Mouse (Mus musculus) hindbrain, embryonic 13.5 days (tissue): ENCODE data around the gene Brinp2. TPM values are rescaled to one million over a fixed set of nuclear protein-coding genes. Genes with fewer than 3 reads are reported as not detected.

Experiments used
- ATAC-seq: fragments of 200-750 bp; cut with Nextera tagmentation; 2 replicates; pipeline ENCODE4 v1.8.0; 2017; ENCODE audit warnings: moderate TSS enrichment; ENCODE audit not compliant: low FRiP score
- H3K27ac ChIP-seq: fragments of 300-500 bp; sonication (generic); 2 replicates; pipeline ENCODE4 v1.5.1; 2015; ENCODE audit warnings: inconsistent platforms, mild to moderate bottlenecking, moderate library complexity
- H3K27me3 ChIP-seq: fragments of 300-500 bp; sonication (generic); 2 replicates; pipeline ENCODE4 v1.6.1; 2015; ENCODE audit warnings: mild to moderate bottlenecking, inconsistent platforms
- H3K36me3 ChIP-seq: fragments of 300-500 bp; sonication (generic); 2 replicates; pipeline ENCODE4 v1.6.1; 2015; ENCODE audit warnings: mild to moderate bottlenecking, inconsistent platforms
- H3K4me1 ChIP-seq: fragments of 300-500 bp; sonication (generic); replicated peaks from 2 replicates; pipeline ENCODE4 v1.6.1; 2015; ENCODE audit warnings: inconsistent platforms
- H3K4me2 ChIP-seq: fragments of 300-500 bp; sonication (generic); 2 replicates; pipeline ENCODE4 v1.6.1; 2015; ENCODE audit warnings: inconsistent platforms, mild to moderate bottlenecking, moderate library complexity
- H3K4me3 ChIP-seq: fragments of 300-500 bp; sonication (generic); 2 replicates; pipeline ENCODE4 v1.5.1; 2015; ENCODE audit warnings: mild to moderate bottlenecking, inconsistent platforms
- H3K9ac ChIP-seq: fragments of 300-500 bp; sonication (generic); 2 replicates; pipeline ENCODE4 v1.6.1; 2015; ENCODE audit warnings: mild to moderate bottlenecking, inconsistent platforms
- H3K9me3 ChIP-seq: fragments of 300-500 bp; sonication (generic); 2 replicates; pipeline ENCODE4 v1.6.1; 2016; ENCODE audit warnings: inconsistent platforms
- WGBS: fragments of 180-500 bp; shearing (Covaris S2); methylation state at CpG from one replicate; pipeline ENCODE4 v1.1.7; 2015; 5-methylcytosine and 5-hydroxymethylcytosine counted together
- polyA plus RNA-seq: library from polyadenylated mRNA; unstranded; fragments of >200 nt; fragmentation: Nextera tagmentation; extraction: Ambion mirVana; gene quantifications from 2 replicates; pipeline ENCODE4 v1.2.1, GENCODE M21; 2015

The Brinp2 gene
- polyA plus RNA-seq, 1 experiment from 2014 or later, result 19.7 TPM

GRCm38 (mm10) chr1:158244016-158244415 is 112.1 kb downstream of the Brinp2 start:
- Histone ChIP-seq H3K27me3 (no peaks in the 10 kb centered on the region), H3K9me3 (no peaks in the 10 kb centered on the region), H3K36me3 (peaks cover 30% of the 10 kb centered on the region), H3K27ac (no peak overlapping the region), H3K4me3 (no peak overlapping the region), H3K4me1 (no peaks in the 10 kb centered on the region), H3K9ac (no peak overlapping the region), H3K4me2 (no peak overlapping the region)
- 92% methylated on average over 3 of the region's 3 CpGs for WGBS
- no peak for ATAC-seq

- H3K27me3 ChIP-seq, result no peaks in the 10 kb centered on the region
- H3K4me3 ChIP-seq, result no peak overlapping the region
- no peak overlapping the region for H3K27ac ChIP-seq
- no peaks in the 10 kb centered on the region for H3K9me3 ChIP-seq
- H3K4me1 ChIP-seq, result no peaks in the 10 kb centered on the region
- H3K9ac ChIP-seq, result no peak overlapping the region
- H3K36me3 ChIP-seq, result peaks cover 17% of the 10 kb centered on the region
- 93% methylated on average over 2 of the region's 2 CpGs for WGBS
- no peak overlapping the region for H3K4me2 ChIP-seq
- ATAC-seq, result no peak
These were observed 114.1 kb downstream of the Brinp2 start for GRCm38 (mm10) chr1:158241848-158242556.

- Histone ChIP-seq H3K4me2 (no peak overlapping the region), H3K27me3 (no peaks in the 10 kb centered on the region), H3K4me3 (no peak overlapping the region), H3K9ac (no peak overlapping the region), H3K9me3 (no peaks in the 10 kb centered on the region), H3K27ac (no peak overlapping the region), H3K4me1 (no peaks in the 10 kb centered on the region), H3K36me3 (no peaks in the 10 kb centered on the region)
- 94% methylated on average over 2 of the region's 2 CpGs for whole genome bisulfite sequencing
- ATAC-seq, result no peak
These were observed 116.3 kb downstream of the Brinp2 start for GRCm38 (mm10) chr1:158239841-158240240.

GRCm38 (mm10) chr1:158238722-158239121 is 117.4 kb downstream of the Brinp2 start:
- H3K9ac ChIP-seq, result no peak overlapping the region
- no peaks in the 10 kb centered on the region for H3K4me1 ChIP-seq
- ATAC-seq, result no peak
- H3K36me3 ChIP-seq, result no peaks in the 10 kb centered on the region
- 62% methylated on average over 4 of the region's 4 CpGs for WGBS
- H3K4me2 ChIP-seq, result no peak overlapping the region
- H3K27me3 ChIP-seq, result no peaks in the 10 kb centered on the region
- H3K4me3 ChIP-seq, result no peak overlapping the region
- H3K9me3 ChIP-seq, result no peaks in the 10 kb centered on the region
- H3K27ac ChIP-seq, result no peak overlapping the region

GRCm38 (mm10) chr1:158228687-158229224 is 127.4 kb downstream of the Brinp2 start:
- WGBS, result 91% methylated on average over 9 of the region's 9 CpGs
- Histone ChIP-seq H3K9ac (no peak overlapping the region), H3K27me3 (peaks cover 3% of the 10 kb centered on the region; the same call in 1 of the 2 replicates), H3K4me3 (no peak overlapping the region), H3K4me2 (no peak overlapping the region), H3K9me3 (no peaks in the 10 kb centered on the region), H3K36me3 (no peaks in the 10 kb centered on the region), H3K27ac (no peak overlapping the region), H3K4me1 (peaks cover 16% of the 10 kb centered on the region)
- no peak for ATAC-seq

- H3K4me3 ChIP-seq, result no peak overlapping the region
- H3K9me3 ChIP-seq, result no peaks in the 10 kb centered on the region
- no peak overlapping the region for H3K9ac ChIP-seq
- H3K36me3 ChIP-seq, result no peaks in the 10 kb centered on the region
- H3K4me2 ChIP-seq, result no peak overlapping the region
- H3K4me1 ChIP-seq, result peaks cover 16% of the 10 kb centered on the region
- H3K27me3 ChIP-seq, result no peaks in the 10 kb centered on the region
- no peak for ATAC-seq
- WGBS, result 72% methylated on average over 2 of the region's 2 CpGs
- no peak overlapping the region; the same call in 1 of the 2 replicates for H3K27ac ChIP-seq
These were observed 128.9 kb downstream of the Brinp2 start for GRCm38 (mm10) chr1:158227239-158227638.

GRCm38 (mm10) chr1:158226689-158227088 is 129.4 kb downstream of the Brinp2 start:
- no peaks in the 10 kb centered on the region for H3K9me3 ChIP-seq
- H3K9ac ChIP-seq, result no peak overlapping the region
- no peak overlapping the region for H3K27ac ChIP-seq
- no peak overlapping the region for H3K4me2 ChIP-seq
- H3K36me3 ChIP-seq, result no peaks in the 10 kb centered on the region
- no peak for ATAC-seq
- WGBS, result 28% methylated on average over 2 of the region's 2 CpGs
- no peaks in the 10 kb centered on the region for H3K27me3 ChIP-seq
- H3K4me3 ChIP-seq, result no peak overlapping the region
- peaks cover 16% of the 10 kb centered on the region for H3K4me1 ChIP-seq

- WGBS, result 19% methylated on average over 4 of the region's 4 CpGs
- ATAC-seq, result no peak
- Histone ChIP-seq H3K4me1 (peaks cover 16% of the 10 kb centered on the region), H3K9me3 (no peaks in the 10 kb centered on the region), H3K36me3 (no peaks in the 10 kb centered on the region), H3K27me3 (no peaks in the 10 kb centered on the region), H3K4me2 (no peak overlapping the region), H3K27ac (peak overlapping the region; percentile 40; the same call in 1 of the 2 replicates), H3K9ac (no peak overlapping the region), H3K4me3 (no peak overlapping the region)
These were observed 135.1 kb downstream of the Brinp2 start for GRCm38 (mm10) chr1:158221048-158221447.

GRCm38 (mm10) chr1:158220148-158220547 is 136.0 kb downstream of the Brinp2 start:
- Histone ChIP-seq H3K27me3 (no peaks in the 10 kb centered on the region), H3K4me1 (peaks cover 16% of the 10 kb centered on the region), H3K9ac (no peak overlapping the region), H3K27ac (no peak overlapping the region), H3K4me2 (no peak overlapping the region), H3K36me3 (no peaks in the 10 kb centered on the region), H3K4me3 (no peak overlapping the region), H3K9me3 (no peaks in the 10 kb centered on the region)
- WGBS, result 50% methylated on average over 4 of the region's 4 CpGs
- ATAC-seq, result no peak

GRCm38 (mm10) chr1:158218750-158219149 is 137.4 kb downstream of the Brinp2 start:
- peaks cover 16% of the 10 kb centered on the region for H3K4me1 ChIP-seq
- no peaks in the 10 kb centered on the region for H3K9me3 ChIP-seq
- WGBS, result 88% methylated on average over 1 of the region's 1 CpGs
- no peak overlapping the region for H3K9ac ChIP-seq
- H3K4me2 ChIP-seq, result no peak overlapping the region
- H3K27me3 ChIP-seq, result no peaks in the 10 kb centered on the region
- no peaks in the 10 kb centered on the region for H3K36me3 ChIP-seq
- H3K27ac ChIP-seq, result no peak overlapping the region
- H3K4me3 ChIP-seq, result no peak overlapping the region
- ATAC-seq, result no peak

- H3K27me3 ChIP-seq, result no peaks in the 10 kb centered on the region
- no peak overlapping the region for H3K4me2 ChIP-seq
- no peak for ATAC-seq
- H3K36me3 ChIP-seq, result no peaks in the 10 kb centered on the region
- H3K9ac ChIP-seq, result no peak overlapping the region
- H3K4me3 ChIP-seq, result no peak overlapping the region
- H3K9me3 ChIP-seq, result no peaks in the 10 kb centered on the region
- H3K4me1 ChIP-seq, result peaks cover 16% of the 10 kb centered on the region
- WGBS, result 53% methylated on average over 2 of the region's 2 CpGs
- H3K27ac ChIP-seq, result no peak overlapping the region
These were observed 137.8 kb downstream of the Brinp2 start for GRCm38 (mm10) chr1:158218294-158218693.

- Histone ChIP-seq H3K4me1 (peaks cover 5% of the 10 kb centered on the region), H3K4me3 (no peak overlapping the region)
- 68% methylated on average over 9 of the region's 9 CpGs for WGBS
These were observed 140.5 kb downstream of the Brinp2 start for GRCm38 (mm10) chr1:158215581-158215980.

GRCm38 (mm10) chr1:158214743-158215142 is 141.4 kb downstream of the Brinp2 start:
- H3K9ac ChIP-seq, result no peak overlapping the region
- H3K9me3 ChIP-seq, result no peaks in the 10 kb centered on the region
- no peak for ATAC-seq
- no peaks in the 10 kb centered on the region for H3K36me3 ChIP-seq
- H3K27ac ChIP-seq, result no peak overlapping the region
- H3K4me3 ChIP-seq, result no peak overlapping the region
- no peaks in the 10 kb centered on the region for H3K27me3 ChIP-seq
- 46% methylated on average over 5 of the region's 5 CpGs for WGBS
- H3K4me1 ChIP-seq, result no peaks in the 10 kb centered on the region
- no peak overlapping the region for H3K4me2 ChIP-seq

More at GRCm38 (mm10) chr1:158215581-158215980, 140.5 kb downstream of the Brinp2 start:
- no peaks in the 10 kb centered on the region for H3K9me3 ChIP-seq
- H3K27me3 ChIP-seq, result no peaks in the 10 kb centered on the region
- H3K36me3 ChIP-seq, result no peaks in the 10 kb centered on the region
- no peak overlapping the region for H3K4me2 ChIP-seq
- no peak overlapping the region for H3K9ac ChIP-seq
- no peak overlapping the region for H3K27ac ChIP-seq
- no peak for ATAC-seq
